Mouse (Mus musculus): ENCODE measurements at regions not wholly inside any gene's neighbourhood (a gene's known extent, or its start where the extent isn't known, plus 50 kb on each side); places are given as distances from the start of the nearest gene placed in this dataset.

GRCm38 (mm10) chr8:126081279-126081678 lies 86.3 kb downstream of the Kcnk1 start:
- no peaks in the 10 kb centered on the region for H3K27me3 ChIP-seq (ENCODE audit: control insufficient read depth, insufficient read depth, low read length)
- no peak overlapping the region for H3K4me3 ChIP-seq (ENCODE audit: low read depth, low read length)
- H3K9ac ChIP-seq (ENCODE audit: low read length) = no peak overlapping the region
- no peak for ATAC-seq (ENCODE audit: insufficient number of reproducible peaks, low FRiP score, low TSS enrichment, low read depth)
- H3K4me1 ChIP-seq (ENCODE audit: control insufficient read depth, insufficient read depth, low read length) = no peaks in the 10 kb centered on the region
- no peaks in the 10 kb centered on the region for H3K36me3 ChIP-seq (ENCODE audit: control insufficient read depth, insufficient read depth, low read length)
- no peaks in the 10 kb centered on the region for H3K9me3 ChIP-seq (ENCODE audit: control insufficient read depth, low read length)
- H3K27ac ChIP-seq (replicated peaks; ENCODE audit: low read depth, low read length) = no peak overlapping the region
- no peak for DNase-seq (ENCODE audit: low spot score)
- no peak overlapping the region for H3K4me2 ChIP-seq (ENCODE audit: low read depth, severe bottlenecking)

GRCm38 (mm10) chr8:126082827-126083226 lies 87.9 kb downstream of the Kcnk1 start:
- no peaks in the 10 kb centered on the region for H3K9me3 ChIP-seq (ENCODE audit: control insufficient read depth, low read length)
- H3K9ac ChIP-seq (ENCODE audit: low read length) = no peak overlapping the region
- no peak overlapping the region for H3K27ac ChIP-seq (replicated peaks; ENCODE audit: low read depth, low read length)
- H3K4me1 ChIP-seq (ENCODE audit: control insufficient read depth, insufficient read depth, low read length) = no peaks in the 10 kb centered on the region
- no peaks in the 10 kb centered on the region for H3K27me3 ChIP-seq (ENCODE audit: control insufficient read depth, insufficient read depth, low read length)
- ATAC-seq (ENCODE audit: insufficient number of reproducible peaks, low FRiP score, low TSS enrichment, low read depth) = no peak
- H3K4me2 ChIP-seq (ENCODE audit: low read depth, severe bottlenecking) = no peak overlapping the region
- H3K36me3 ChIP-seq (ENCODE audit: control insufficient read depth, insufficient read depth, low read length) = no peaks in the 10 kb centered on the region
- H3K4me3 ChIP-seq (ENCODE audit: low read depth, low read length) = no peak overlapping the region
- no peak for DNase-seq (ENCODE audit: low spot score)
- 68% methylated on average over 1 of the region's 1 CpGs for WGBS

GRCm38 (mm10) chr8:126090772-126091171 lies 95.8 kb downstream of the Kcnk1 start:
- no peaks in the 10 kb centered on the region for H3K27me3 ChIP-seq (ENCODE audit: control insufficient read depth, insufficient read depth, low read length)
- H3K27ac ChIP-seq (replicated peaks; ENCODE audit: low read depth, low read length) = no peak overlapping the region
- ATAC-seq (ENCODE audit: insufficient number of reproducible peaks, low FRiP score, low TSS enrichment, low read depth) = no peak
- H3K4me1 ChIP-seq (ENCODE audit: control insufficient read depth, insufficient read depth, low read length) = no peaks in the 10 kb centered on the region
- H3K9me3 ChIP-seq (ENCODE audit: control insufficient read depth, low read length) = no peaks in the 10 kb centered on the region
- no peak overlapping the region for H3K4me2 ChIP-seq (ENCODE audit: low read depth, severe bottlenecking)
- no peak overlapping the region for H3K9ac ChIP-seq (ENCODE audit: low read length)
- no peak overlapping the region for H3K4me3 ChIP-seq (ENCODE audit: low read depth, low read length)
- DNase-seq (ENCODE audit: low spot score) = no peak
- no peaks in the 10 kb centered on the region for H3K36me3 ChIP-seq (ENCODE audit: control insufficient read depth, insufficient read depth, low read length)
- 71% methylated on average over 1 of the region's 1 CpGs for WGBS

GRCm38 (mm10) chr8:126094005-126094404 lies 99.0 kb downstream of the Kcnk1 start:
- no peaks in the 10 kb centered on the region for H3K27me3 ChIP-seq (ENCODE audit: control insufficient read depth, insufficient read depth, low read length)
- H3K9me3 ChIP-seq (ENCODE audit: control insufficient read depth, low read length) = no peaks in the 10 kb centered on the region
- no peak overlapping the region for H3K4me3 ChIP-seq (ENCODE audit: low read depth, low read length)
- H3K9ac ChIP-seq (ENCODE audit: low read length) = no peak overlapping the region
- 81% methylated on average over 2 of the region's 2 CpGs for WGBS
- no peaks in the 10 kb centered on the region for H3K36me3 ChIP-seq (ENCODE audit: control insufficient read depth, insufficient read depth, low read length)
- no peak overlapping the region for H3K4me2 ChIP-seq (ENCODE audit: low read depth, severe bottlenecking)
- DNase-seq (ENCODE audit: low spot score) (no peak), ATAC-seq (ENCODE audit: insufficient number of reproducible peaks, low FRiP score, low TSS enrichment, low read depth) (no peak)
- H3K4me1 ChIP-seq (ENCODE audit: control insufficient read depth, insufficient read depth, low read length) = no peaks in the 10 kb centered on the region
- H3K27ac ChIP-seq (replicated peaks; ENCODE audit: low read depth, low read length) = no peak overlapping the region

GRCm38 (mm10) chr8:126096056-126096455 lies 101.1 kb downstream of the Kcnk1 start:
- DNase-seq (ENCODE audit: low spot score) (no peak), ATAC-seq (ENCODE audit: insufficient number of reproducible peaks, low FRiP score, low TSS enrichment, low read depth) (no peak)
- no peaks in the 10 kb centered on the region for H3K9me3 ChIP-seq (ENCODE audit: control insufficient read depth, low read length)
- WGBS = 78% methylated on average over 6 of the region's 6 CpGs
- no peaks in the 10 kb centered on the region for H3K36me3 ChIP-seq (ENCODE audit: control insufficient read depth, insufficient read depth, low read length)
- no peak overlapping the region for H3K4me3 ChIP-seq (ENCODE audit: low read depth, low read length)
- no peak overlapping the region for H3K4me2 ChIP-seq (ENCODE audit: low read depth, severe bottlenecking)
- H3K4me1 ChIP-seq (ENCODE audit: control insufficient read depth, insufficient read depth, low read length) = no peaks in the 10 kb centered on the region
- no peaks in the 10 kb centered on the region for H3K27me3 ChIP-seq (ENCODE audit: control insufficient read depth, insufficient read depth, low read length)
- no peak overlapping the region for H3K27ac ChIP-seq (replicated peaks; ENCODE audit: low read depth, low read length)
- H3K9ac ChIP-seq (ENCODE audit: low read length) = no peak overlapping the region

DNA sequence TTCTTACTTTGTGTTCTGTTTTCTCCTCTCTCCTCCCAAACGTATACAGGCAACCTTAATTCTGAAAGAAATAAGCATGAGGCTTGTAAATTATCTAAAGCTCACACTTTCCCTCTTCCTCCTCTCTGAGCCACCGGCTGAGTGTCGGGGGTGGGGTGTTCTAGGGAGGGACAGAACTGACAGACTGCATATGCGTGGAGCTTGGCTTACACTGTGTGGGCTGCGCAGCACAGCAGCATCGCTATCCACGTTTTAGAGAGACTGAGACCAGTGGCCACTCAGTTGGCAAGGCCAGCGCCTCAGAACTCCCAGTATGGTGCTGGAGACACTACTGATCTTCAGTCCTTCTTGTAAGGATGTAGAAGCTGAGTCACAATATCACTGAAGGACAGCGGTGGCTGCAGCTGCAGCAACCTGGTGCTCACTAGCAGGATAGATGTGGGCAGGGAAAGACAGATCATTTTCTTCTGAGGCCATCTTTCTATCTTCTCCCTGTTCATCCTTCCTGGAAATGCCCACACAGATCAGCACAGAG lies 101.7 kb downstream of the Kcnk1 start:
- Histone ChIP-seq H3K4me3 (ENCODE audit: low read depth, low read length) (no peak overlapping the region), H3K27ac (replicated peaks; ENCODE audit: low read depth, low read length) (no peak overlapping the region), H3K4me2 (ENCODE audit: low read depth, severe bottlenecking) (no peak overlapping the region), H3K36me3 (ENCODE audit: control insufficient read depth, insufficient read depth, low read length) (no peaks in the 10 kb centered on the region), H3K27me3 (ENCODE audit: control insufficient read depth, insufficient read depth, low read length) (no peaks in the 10 kb centered on the region), H3K9ac (ENCODE audit: low read length) (no peak overlapping the region), H3K9me3 (ENCODE audit: control insufficient read depth, low read length) (no peaks in the 10 kb centered on the region), H3K4me1 (ENCODE audit: control insufficient read depth, insufficient read depth, low read length) (no peaks in the 10 kb centered on the region)
- DNase-seq (ENCODE audit: low spot score) = no peak
- WGBS = 69% methylated on average over 9 of the region's 9 CpGs
- ATAC-seq (ENCODE audit: insufficient number of reproducible peaks, low FRiP score, low TSS enrichment, low read depth) = no peak

GRCm38 (mm10) chr8:126098886-126099285 lies 103.9 kb downstream of the Kcnk1 start:
- Histone ChIP-seq H3K9me3 (ENCODE audit: control insufficient read depth, low read length) (no peaks in the 10 kb centered on the region), H3K4me3 (ENCODE audit: low read depth, low read length) (no peak overlapping the region), H3K27me3 (ENCODE audit: control insufficient read depth, insufficient read depth, low read length) (no peaks in the 10 kb centered on the region), H3K9ac (ENCODE audit: low read length) (no peak overlapping the region), H3K36me3 (ENCODE audit: control insufficient read depth, insufficient read depth, low read length) (no peaks in the 10 kb centered on the region), H3K27ac (replicated peaks; ENCODE audit: low read depth, low read length) (no peak overlapping the region), H3K4me1 (ENCODE audit: control insufficient read depth, insufficient read depth, low read length) (no peaks in the 10 kb centered on the region), H3K4me2 (ENCODE audit: low read depth, severe bottlenecking) (no peak overlapping the region)
- 84% methylated on average over 6 of the region's 6 CpGs for WGBS
- DNase-seq (ENCODE audit: low spot score) (no peak), ATAC-seq (ENCODE audit: insufficient number of reproducible peaks, low FRiP score, low TSS enrichment, low read depth) (no peak)

DNA sequence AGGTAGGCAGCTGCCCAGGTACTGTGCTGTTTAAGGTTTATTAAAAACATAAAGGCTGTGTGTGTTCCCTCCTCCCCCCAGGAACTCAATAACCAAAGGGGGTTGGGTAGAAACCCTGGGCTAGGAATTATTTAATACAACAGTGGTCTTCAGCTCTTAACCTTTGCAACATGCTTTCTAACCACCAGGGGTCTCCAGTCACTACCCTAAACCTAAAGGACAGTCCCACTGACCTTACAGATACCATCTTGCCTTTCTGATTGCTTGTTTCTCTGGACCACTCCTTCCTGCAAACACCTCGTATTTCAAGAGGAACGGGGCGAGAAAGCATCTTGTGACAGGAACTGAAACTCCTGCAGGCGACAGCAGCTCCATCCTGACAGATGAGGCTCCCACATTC lies 104.9 kb downstream of the Kcnk1 start:
- H3K4me3 ChIP-seq (ENCODE audit: low read depth, low read length) = no peak overlapping the region
- no peak for DNase-seq (ENCODE audit: low spot score)

DNA sequence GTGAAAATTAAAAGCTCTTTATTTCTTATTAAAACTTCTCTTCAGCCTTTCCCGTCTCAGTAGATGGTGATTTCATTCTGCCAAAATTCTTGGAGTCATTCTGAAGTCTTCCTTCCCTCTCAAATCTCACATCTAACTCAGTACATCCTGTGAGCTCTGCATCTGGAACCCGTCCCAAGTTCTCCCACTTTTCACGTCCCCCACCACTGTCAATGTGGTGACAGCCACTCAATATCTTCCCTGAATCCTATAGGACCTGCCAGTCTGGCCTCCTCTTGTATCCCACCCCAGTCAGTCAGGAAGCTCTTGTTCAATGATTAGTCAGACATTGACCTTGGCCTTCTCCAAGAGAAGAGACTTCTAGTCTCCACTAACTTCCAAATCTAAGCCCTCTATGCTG lies 110.1 kb downstream of the Kcnk1 start:
- Histone ChIP-seq H3K4me1 (ENCODE audit: control insufficient read depth, insufficient read depth, low read length) (no peaks in the 10 kb centered on the region), H3K36me3 (ENCODE audit: control insufficient read depth, insufficient read depth, low read length) (no peaks in the 10 kb centered on the region), H3K27me3 (ENCODE audit: control insufficient read depth, insufficient read depth, low read length) (no peaks in the 10 kb centered on the region), H3K27ac (replicated peaks; ENCODE audit: low read depth, low read length) (no peak overlapping the region), H3K4me3 (ENCODE audit: low read depth, low read length) (no peak overlapping the region), H3K9ac (ENCODE audit: low read length) (no peak overlapping the region), H3K4me2 (ENCODE audit: low read depth, severe bottlenecking) (no peak overlapping the region), H3K9me3 (ENCODE audit: control insufficient read depth, low read length) (no peaks in the 10 kb centered on the region)
- ATAC-seq (ENCODE audit: insufficient number of reproducible peaks, low FRiP score, low TSS enrichment, low read depth) = no peak
- 85% methylated on average over 3 of the region's 3 CpGs for WGBS
- DNase-seq (ENCODE audit: low spot score) = no peak

More for the DNA sequence above, 104.9 kb downstream of the Kcnk1 start:
- Histone ChIP-seq H3K4me2 (ENCODE audit: low read depth, severe bottlenecking) (no peak overlapping the region), H3K27ac (replicated peaks; ENCODE audit: low read depth, low read length) (no peak overlapping the region), H3K9me3 (ENCODE audit: control insufficient read depth, low read length) (no peaks in the 10 kb centered on the region), H3K36me3 (ENCODE audit: control insufficient read depth, insufficient read depth, low read length) (no peaks in the 10 kb centered on the region), H3K4me1 (ENCODE audit: control insufficient read depth, insufficient read depth, low read length) (no peaks in the 10 kb centered on the region), H3K27me3 (ENCODE audit: control insufficient read depth, insufficient read depth, low read length) (no peaks in the 10 kb centered on the region), H3K9ac (ENCODE audit: low read length) (no peak overlapping the region)
- 56% methylated on average over 4 of the region's 4 CpGs for WGBS
- no peak for ATAC-seq (ENCODE audit: insufficient number of reproducible peaks, low FRiP score, low TSS enrichment, low read depth)

Measured in limb, embryonic 11.5 days (tissue).